Mouse (Mus musculus) monocyte, adult 5-6 weeks (primary cell): ENCODE results near the gene Xrcc6. TPM values are rescaled to one million over a fixed set of nuclear protein-coding genes. Genes with fewer than 3 reads are reported as not detected.
"Not testable (repeated sequence)": the region's sequence is repeated elsewhere in the genome, so short reads cannot be mapped to it uniquely, and the experiment has no call there.

Experiments used
- ATAC-seq: fragments of 153-309, 156-312 bp; replicated peaks from 2 replicates; pipeline ENCODE4 v1.8.0; 2017; ENCODE audit warnings: mild to moderate bottlenecking; ENCODE audit not compliant: low TSS enrichment, insufficient number of reproducible peaks, severe bottlenecking, poor library complexity, low FRiP score
- total RNA-seq: library from RNA; stranded (forward); fragments of 200-1000, 200-491, 200-594 nt; gene quantifications from 3 replicates; pipeline ENCODE4 v1.2.3, GENCODE M21; 2017

Xrcc6 gene
- total RNA-seq, 1 experiment from 2014 or later: 37.3 TPM

DNA sequence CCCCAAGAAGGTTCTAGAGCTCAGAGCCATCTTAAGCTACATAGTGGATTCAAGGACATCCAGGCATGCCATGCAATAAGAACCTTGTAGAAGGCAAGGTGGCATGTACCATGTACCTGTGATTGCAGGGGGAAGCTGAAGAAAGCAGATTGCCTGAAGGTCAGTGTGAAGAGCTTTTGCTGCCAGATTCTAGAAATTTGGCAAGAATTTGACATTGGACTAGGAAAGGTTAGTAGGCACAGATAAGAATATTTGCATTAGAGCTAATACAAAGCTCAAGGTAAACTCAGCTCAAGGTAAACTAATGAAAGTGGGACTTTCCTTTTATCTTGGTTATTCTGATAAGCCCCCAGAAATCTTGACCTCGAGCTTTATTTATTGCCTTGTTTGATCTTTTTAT lies 23.4 kb upstream of the Xrcc6 start:
- ATAC-seq: no peak

DNA sequence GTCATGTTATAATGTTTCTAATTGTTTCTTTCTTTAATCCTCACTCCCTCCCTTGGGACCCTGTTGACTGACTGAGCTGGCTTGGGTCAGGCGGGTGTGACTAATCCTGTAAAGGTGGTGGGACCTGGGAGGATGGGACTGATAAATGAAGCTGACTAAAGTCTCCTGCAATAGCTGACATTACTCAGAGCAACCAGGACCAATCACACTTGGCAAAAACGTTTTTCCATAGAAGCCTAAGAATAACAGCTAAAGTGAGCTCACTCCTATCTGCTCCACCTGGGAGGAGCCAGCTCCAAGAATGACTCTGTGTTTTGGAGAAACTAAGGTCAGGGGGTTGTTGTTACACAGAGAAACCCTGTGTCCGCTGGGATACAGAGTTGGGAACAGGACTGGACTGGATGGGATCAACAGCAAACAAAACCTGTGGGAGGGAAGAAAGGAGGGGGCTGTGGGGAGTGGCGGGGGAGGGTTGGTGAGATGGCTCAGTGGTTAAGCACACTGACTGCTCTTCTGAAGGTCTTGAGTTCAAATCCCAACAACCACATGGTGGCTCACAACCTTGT lies 22.6 kb upstream of the Xrcc6 start:
- ATAC-seq: no peak

DNA sequence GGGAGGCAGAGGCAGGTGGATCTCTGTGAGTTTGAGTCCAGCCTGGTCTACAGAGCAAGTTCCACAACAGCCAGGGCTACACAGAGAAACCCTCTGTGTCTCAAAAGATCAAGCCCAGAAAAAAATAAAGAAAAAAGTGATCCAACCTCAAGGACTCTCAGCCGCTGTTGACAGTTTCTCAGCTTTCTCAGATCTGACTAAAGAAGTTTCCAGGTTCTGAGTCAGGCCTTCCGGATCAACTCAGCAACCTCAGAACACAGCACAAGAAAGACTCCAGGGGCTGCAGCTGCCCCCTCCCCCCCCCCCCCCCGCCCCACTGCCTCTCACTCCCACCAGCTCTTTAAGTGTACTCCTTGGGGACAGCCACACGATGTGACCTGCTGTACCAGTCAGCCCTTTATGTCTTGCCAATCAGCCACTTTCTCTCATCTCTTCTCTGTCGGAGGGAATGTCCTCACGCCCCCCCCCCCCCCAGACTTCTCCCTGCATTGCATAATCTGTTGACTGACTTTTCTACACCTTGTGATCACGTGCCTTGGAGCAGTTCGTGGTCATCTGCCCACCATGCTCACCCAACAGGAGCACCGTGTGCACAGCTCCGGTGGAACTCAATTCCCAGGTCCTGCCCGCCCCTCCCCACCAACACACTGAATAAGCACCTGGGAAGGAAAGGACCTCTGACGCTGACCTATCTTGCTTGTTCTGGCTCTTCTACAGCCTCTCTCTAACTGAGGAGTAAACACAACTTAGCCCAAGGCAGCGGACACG lies 21.4 kb upstream of the Xrcc6 start:
- ATAC-seq: no peak

DNA sequence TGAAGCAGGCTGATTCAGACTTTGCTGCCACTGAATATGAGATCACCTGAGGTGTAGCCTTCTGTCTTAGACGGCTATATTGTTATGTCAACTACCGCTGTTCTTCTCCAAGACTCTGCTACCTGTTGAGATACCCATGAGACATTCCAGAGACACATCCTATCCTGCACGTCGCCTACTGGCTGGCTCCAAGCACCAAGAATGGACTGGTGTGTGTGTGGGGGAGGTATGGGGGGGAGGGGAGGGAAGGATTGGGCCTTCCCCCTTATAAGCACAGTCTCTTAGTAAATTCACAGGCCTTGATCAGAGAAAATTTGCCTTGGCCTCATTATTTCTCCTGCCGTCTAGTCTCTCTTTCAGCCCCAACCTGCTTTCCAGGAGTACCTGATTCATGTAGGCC lies 19.8 kb upstream of the Xrcc6 start:
- ATAC-seq: no peak

DNA sequence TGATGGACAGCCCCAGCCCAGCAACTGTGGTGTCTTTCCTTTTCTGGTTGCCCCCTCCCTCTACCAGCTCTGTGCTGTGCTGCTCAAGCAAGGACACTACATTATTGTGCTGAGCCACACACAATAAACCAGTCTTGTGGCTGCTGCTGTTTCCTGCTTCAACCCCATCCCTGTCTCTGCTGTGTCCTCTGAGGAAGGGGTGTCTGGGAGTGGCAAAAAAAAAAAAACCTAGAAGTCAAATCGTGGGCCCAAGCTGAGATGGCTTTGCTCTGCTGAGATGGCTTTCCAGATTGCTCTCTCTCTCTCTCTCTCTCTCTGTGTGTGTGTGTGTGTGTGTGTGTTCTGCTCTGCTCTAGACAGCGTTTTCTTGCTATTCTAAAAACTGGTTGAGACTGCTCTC lies 19.2 kb upstream of the Xrcc6 start:
- ATAC-seq: no peak

DNA sequence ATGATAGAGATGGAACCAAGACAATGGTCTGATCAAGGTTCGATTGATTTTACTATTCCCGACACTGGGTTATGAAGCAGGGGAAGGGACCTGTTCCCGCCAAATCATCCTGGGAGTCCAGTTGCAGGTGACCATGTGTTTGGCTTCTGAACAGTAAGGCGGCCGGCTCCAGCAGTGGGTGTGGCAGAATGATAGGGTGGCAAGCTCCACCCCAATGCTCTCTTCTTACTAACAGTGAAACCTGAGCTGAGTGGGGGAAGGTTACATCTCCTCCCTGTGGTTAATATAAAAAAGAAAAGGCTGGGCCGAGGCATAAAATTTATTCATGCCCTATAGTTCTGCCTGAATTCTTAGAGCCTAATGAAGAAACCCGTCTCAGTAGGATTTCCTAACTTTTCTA lies 18.5 kb upstream of the Xrcc6 start:
- no peak for ATAC-seq

DNA sequence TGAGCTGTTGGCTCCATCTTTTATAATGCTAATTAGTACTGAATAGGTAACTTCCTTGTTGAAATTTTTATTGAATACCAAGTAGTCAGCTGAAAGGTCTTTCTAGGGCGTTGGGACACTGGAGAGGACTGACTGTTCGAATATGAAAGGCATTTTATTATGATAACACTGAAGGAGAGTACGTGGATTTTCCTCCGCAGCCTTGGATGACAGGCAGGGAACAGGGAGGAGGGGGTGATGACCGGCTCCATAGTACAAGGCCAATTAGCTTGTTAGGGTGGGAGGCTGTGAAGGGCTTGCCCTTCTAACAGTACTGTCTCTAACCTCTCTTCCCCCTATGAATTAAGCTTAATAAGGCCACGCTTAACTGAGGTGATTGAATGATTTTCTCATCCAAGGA lies 18.0 kb upstream of the Xrcc6 start:
- ATAC-seq: not testable (repeated sequence)

DNA sequence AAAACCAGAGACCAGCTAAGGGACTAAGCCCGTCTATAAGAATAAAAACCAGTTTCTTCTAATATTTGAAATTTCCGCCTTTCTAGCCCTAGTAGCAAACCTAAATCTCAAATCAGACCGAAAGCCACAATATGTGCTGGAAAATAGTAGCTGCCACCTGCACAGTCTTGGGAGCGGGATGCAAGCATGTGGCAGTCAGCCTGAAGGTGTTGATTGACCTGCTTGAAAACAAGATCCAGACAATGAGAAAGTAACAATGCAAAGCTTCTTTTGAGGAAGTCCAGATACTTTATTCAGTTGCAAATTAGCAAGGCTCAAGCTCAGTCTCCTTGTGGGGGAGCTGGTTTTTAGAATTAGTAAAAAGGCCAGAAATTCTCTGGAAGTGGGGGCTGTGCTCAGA lies 17.1 kb upstream of the Xrcc6 start:
- ATAC-seq: not testable (repeated sequence)

DNA sequence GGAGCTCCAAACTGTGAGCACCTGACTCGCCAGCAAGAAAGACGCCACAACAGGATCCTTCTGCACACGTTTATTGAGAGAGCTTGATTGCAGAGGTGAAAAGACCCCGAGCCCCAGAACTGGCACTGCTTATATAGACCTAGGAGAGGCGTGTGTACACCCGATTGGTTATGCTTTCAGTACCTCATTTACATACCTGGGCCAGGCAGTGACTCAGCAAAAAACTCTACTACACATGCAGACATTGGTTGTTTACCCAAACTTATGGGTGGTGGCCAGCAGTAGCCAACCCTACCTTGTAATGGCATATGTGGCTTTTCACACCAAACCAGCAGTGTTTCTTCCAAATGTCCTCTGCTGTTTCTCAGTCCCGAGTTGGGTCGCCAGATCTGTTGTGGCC lies 12.5 kb upstream of the Xrcc6 start:
- ATAC-seq: not testable (repeated sequence)

DNA sequence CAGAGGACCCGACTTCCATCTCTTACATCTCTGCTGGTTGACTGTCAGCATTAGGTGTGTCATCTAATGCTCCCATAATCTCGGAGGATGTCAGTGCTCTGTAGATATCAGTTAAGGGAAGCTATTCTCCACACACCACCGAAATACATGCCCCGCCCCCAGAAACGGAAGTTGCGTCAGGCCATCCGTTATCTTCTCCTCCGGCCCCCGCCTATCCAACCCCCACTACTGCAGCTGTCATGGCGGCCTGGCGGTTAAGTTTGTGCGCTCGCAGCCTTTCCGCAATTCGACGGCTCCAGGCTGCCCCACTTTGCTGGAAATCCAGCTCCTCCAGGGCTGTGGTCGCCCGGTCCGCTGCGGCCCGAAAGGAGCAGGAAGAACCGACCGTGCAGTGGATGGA lies 7.3 kb upstream of the Xrcc6 start, which contains the start of gene 1700029P11Rik:
1700029P11Rik (plus strand) TSS at position 220 of the 400 bp plus-strand sequence.
- no peak for ATAC-seq

DNA sequence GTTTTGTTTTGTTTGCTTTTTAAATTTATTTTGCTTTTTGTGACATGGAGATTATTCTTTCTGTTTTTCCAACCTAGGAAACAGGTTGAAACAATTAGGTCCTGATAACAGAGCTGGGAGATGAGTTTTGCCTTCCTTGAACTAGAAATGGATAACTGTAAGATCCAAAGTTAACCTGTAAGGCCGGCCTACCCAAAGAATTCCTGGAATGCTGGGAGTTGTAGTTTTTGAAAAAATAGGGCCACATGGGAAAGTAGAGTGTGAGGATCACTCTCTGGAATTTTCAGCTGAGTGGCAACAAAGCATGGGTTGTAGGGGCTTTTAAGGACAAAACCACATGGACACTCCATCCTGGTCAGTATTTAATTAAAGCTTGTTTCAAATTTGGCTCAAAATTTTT lies 5.5 kb upstream of the Xrcc6 start:
- ATAC-seq: no peak

DNA sequence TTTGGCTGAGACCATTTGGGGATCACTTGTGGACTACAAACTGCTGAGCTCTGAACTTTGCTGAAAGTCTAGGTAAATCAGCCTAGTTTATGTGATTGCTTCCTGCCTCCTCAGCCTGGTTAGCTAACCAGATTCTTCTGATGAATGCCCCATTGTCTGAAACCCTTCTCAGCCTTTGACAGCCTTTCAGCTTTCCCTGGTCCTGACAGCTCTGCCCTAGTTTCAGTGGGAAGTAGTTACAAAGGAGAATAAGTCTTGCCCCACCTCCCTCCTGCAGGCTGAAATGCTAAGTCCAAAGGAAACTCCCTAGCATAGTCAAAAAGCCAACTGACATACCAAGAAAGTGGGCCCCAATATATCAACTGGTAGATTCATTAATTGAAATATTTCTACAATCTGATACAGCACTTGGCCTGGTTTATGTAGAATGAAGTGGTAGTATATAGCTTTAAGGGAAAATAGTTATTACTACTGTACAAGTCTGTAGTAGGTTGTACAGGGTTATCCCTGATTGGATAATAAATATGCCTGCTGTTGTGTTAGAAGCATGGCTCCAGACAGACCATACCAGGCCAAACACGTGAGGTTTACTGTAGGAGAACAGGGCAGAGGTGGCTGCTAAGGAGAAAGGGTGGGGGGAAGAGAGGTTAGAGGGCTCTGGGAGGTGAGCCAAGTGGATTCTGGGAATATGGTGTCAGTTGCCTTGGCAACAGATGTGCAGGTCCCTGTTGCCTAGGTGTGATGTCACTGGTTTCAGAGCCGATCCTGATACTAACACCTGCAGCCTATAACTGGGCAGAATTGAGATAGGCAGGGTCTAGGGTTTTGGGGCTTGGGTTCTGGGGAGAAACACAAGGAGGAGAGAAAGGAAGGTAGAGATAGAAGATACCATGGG lies 2.1 kb upstream of the Xrcc6 start:
- ATAC-seq: no peak

DNA sequence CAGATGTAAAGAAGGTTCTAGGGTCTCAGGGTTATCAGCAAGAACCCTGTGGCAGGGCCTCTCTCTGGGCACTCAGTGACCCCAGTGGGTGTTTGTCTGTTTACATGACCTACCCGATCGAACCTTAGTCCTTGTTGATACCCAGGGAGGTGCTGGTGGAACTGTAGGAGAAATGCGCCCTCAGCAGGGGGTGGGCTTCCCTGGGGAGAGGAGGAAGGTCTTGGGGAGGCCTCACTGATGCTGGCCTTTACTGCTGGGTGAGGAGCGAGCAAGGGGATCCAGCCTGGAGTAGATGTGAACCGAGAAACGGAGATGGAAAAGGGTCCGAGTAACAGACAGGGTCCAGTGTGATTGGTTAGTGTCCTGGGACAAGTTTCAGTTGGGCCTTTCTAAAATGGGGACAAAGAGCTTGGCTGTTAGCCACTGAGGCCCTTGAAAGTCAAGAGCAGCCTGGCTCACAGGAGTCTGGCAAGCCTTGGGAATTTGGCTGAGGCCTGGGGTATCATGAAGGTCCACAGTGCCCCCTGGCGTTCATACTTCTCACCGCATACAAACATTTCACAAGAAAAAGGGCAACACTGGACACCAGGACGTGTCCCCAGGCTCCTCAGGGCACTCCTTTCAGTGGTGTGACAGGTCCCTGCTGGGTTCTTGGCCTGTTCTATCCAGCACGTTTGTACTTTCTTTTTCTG lies 1.9 kb downstream of the Xrcc6 start:
- ATAC-seq: peak; percentile 81

DNA sequence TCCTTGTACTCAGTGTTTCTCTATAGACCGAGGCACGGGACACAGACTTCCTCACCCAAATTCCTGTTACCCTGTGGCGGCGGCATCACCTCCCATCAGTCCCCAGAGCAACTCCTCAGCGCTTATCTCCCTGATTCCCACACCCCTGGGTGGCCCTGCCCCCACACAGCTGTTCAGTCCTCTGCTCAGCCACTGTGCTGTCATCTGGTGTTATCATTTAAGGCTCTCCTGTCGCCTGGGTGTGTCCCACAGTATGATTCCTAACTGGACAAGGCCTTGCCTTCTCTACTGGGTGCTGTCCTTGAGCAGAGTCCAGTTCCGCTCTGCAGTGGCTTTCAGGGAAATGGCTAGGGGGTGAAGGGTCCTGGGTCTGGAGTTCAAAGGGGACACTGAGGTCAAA lies 2.9 kb downstream of the Xrcc6 start:
- no peak for ATAC-seq

DNA sequence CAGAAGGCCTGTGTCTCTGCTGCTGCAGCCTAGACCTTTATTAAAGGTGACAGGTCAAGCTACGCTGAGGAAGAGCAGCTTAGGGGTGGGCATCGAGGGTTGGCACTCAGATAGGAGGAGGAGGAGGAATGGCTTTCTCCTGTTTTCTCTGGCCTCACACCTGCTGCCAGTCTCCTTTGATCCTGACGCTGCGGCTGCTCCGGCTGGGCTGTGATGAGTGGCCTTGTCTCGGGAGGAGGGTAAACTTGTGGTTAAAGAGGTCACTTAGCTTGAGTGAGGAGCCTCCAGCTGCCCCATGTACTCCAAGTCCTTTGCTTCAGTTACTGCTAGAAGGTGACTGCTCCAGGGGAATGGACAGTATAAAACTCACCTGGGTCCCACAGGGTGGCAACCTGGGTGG lies 6.4 kb downstream of the Xrcc6 start:
- ATAC-seq: no peak

DNA sequence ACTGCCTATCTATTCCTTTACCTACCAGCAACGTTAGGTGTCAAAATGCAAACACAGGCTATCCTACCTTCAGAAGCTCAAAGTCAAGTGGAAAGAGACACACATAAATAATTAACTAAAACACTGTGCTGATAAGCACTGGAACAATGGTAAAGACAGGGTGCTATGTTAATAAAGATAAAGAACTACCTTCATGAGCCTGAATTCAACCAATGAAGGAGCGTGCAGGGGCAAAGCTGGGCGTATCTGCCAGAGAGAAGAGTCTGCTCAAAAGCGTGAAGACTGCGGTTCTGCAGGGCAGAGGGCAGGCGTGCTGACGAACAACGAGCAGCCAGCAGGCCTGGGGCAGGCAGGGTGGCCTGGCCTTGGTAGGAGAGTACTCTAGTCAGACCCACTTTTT lies 16.6 kb downstream of the Xrcc6 start:
- no peak for ATAC-seq

DNA sequence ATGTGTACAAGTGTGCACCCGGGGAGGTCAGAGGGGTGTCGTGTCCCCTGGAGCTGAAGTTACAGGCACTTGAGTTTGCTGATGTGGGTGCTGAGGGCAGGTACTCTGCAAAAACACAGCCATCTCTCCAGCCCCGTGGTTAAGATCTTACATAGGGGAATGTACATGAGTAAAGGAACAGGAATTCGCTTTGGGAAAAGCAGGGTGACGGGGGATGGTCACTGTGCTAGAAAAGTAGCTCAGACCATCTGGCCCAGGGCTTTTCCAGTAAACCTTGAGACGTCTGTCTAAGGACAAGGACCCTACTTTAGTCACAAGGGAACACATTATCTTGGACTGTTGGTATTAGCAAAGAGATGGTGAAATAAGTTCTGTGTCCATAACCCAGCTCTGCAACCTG lies 24.3 kb downstream of the Xrcc6 start:
- ATAC-seq: no peak

DNA sequence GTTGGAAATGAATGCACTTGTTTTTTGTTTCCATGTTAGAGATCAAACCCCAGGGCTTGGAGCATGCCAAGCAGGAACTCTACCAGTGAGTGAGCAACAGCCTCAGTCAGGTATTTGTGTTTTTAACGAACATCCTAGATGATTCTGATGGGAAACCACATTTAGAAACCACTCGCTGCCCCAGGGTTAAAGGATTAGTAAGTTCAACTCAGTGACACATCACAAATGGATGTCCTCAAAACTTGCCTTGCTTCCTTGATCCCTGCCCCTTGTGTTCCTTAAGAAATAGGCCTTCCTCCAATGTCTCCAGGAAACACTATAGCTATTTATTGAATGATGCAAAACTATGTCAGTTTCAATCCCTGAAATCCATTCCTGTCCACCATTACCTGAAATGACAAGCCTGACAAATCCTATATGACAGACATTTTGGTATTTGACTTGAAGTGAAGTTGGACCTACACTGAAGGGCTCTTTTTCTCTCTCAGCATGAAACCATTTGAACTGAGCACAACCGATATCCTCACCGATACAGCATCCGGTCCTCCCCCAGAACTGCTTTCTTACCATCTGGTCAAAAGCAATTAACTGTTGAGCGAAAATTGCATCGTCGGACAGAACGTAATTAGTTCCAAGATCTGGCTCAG lies 27.2 kb downstream of the Xrcc6 start:
- ATAC-seq: no peak
